Mouse (Mus musculus): ENCODE measurements around the gene Hist1h2be.
"Not testable (repeated sequence)": the region's sequence is repeated elsewhere in the genome, so short reads cannot be mapped to it uniquely, and the experiment has no call there.

DNA sequence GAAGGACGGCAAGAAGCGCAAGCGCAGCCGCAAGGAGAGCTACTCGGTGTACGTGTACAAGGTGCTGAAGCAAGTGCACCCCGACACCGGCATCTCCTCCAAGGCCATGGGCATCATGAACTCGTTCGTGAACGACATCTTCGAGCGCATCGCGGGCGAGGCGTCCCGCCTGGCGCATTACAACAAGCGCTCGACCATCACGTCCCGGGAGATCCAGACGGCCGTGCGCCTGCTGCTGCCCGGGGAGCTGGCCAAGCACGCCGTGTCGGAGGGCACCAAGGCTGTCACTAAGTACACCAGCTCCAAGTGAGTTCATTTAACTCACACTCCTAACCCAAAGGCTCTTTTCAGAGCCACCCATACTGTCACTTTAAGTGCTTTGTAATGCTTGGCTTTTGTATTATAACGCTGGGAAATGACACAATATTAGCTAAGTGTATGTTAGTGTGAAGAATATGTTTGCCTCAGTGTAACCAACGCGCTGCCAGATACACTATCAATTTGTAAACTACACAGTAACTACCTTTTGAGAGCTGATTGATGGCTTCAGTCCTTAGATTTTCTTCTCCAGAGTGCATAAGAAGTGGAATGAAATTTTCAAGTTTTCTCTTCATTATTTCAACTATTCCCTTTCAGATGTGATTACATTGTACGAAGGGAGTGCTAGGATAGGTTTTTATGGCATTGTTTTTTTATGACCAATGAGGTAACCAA lies 49.3 kb downstream of the Hist1h2be start:
- not testable (repeated sequence) for TF ChIP-seq CTCF (IDR thresholded peaks at IDR 0.05; ENCODE audit: low read depth, low read length); POLR2A (IDR thresholded peaks at IDR 0.05; ENCODE audit: extremely low read depth, insufficient read depth, low read length)

All from liver, adult 2 months (tissue).